Mouse (Mus musculus) spleen, adult 2 months (tissue): Measurements from ENCODE around the gene Gm20458.

ENCODE experiments used
- CTCF ChIP-seq: fragments of 200-500 bp; IDR thresholded peaks from 2 replicates; pipeline ENCODE4 v1.5.1; 2011; ENCODE audit warnings: mild to moderate bottlenecking, inconsistent platforms; ENCODE audit not compliant: insufficient read depth, insufficient read length, insufficient replicate concordance; ENCODE audit errors: extremely low read depth
- POLR2A ChIP-seq: fragments of 200-500 bp; IDR thresholded peaks from 2 replicates; pipeline ENCODE4 v1.6.1; 2011; ENCODE audit warnings: low read depth, low read length, inconsistent platforms

- TF ChIP-seq POLR2A (no peak), CTCF (no peak)
Observed at GRCm38 (mm10) chr2:164519171-164519526, 58.4 kb downstream of the Gm20458 start.
